Mouse (Mus musculus): ENCODE results near the gene Adal. TPM values are rescaled to one million over a fixed set of nuclear protein-coding genes. Genes with fewer than 3 reads are reported as not detected.
A peak's percentile ranks its signal among the peaks of the same experiment; 100 is the strongest.

The Adal gene
- total RNA-seq, 2 experiments from 2014 or later, result 13.7 to 20.1 TPM

DNA sequence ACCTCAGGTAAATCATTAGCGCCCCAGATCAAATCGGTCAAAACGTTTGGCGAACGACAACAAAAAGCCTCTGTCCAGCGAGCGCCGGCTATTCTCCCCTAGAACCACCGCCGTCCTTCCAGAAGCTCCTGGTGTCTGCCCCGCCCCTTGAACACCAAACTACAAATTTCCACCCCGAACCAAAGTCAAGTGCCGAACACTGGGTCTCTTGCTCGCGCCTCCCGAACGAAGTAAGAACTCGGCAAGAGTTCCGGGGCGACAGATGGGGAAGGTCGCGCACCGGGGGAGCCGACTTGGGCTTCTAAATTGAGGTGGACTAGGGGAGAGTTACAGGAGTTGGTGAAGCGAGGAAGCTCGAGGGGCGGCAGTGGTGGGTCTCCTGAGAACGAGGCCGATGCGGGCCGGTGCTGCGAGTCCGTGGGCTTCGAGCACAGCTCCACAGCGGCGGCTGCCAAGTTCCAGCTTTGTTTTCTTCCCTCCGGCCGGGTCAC lies 30.3 kb downstream of the Adal start, which contains the start of gene Tubgcp4:
Gene Tubgcp4 (plus strand): TSS at position 174 of the 491 bp plus-strand sequence.
- no peak for DNase-seq (ENCODE audit: low spot score in 2 of 2)
- intact Hi-C loops (cut with DNase I), result no loop called here

DNA sequence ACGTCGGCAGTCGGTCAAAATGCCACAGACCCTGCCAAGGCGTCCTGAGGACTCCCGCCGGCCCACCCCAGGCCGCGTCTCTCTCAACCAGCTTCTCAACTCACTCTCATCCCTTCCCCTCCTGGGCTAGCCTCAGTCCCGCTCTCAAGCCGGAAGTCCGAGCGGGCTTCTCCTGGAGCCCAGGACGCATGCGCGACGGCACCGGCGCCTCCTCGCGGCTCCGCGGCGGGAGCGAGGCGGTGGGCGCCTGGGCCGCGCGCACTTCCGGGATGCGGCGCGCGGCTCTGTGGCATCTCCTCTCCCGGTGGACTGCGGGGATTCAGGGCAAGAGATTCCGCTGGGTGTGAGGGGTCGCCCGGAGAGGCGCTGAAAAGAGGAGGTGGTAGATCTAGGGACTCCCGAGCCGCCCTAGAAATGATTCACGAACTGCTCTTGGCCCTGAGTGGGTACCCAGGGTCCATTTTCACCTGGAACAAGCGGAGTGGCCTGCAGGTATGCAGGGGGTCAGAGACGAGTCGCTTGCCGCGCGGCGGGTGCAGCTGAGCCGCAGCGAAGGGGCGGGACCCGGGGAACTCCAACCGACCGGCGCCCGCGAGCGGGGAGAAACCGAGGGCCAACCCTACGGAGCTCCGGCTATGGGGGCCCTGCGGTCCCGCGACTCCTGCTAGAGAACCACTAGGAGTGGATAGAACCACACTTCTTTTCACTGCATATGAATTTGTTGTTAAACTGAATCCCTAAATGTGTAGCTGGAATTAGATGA lies 30.9 kb downstream of the Adal start, which contains the start of gene Zscan29:
Gene Zscan29 (minus strand): TSS at position 146 of the 763 bp plus-strand sequence.
- intact Hi-C loops (cut with DNase I), result no loop called here
- peak; percentile 77 to 86 for DNase-seq (ENCODE audit: low spot score in 2 of 2)

DNA sequence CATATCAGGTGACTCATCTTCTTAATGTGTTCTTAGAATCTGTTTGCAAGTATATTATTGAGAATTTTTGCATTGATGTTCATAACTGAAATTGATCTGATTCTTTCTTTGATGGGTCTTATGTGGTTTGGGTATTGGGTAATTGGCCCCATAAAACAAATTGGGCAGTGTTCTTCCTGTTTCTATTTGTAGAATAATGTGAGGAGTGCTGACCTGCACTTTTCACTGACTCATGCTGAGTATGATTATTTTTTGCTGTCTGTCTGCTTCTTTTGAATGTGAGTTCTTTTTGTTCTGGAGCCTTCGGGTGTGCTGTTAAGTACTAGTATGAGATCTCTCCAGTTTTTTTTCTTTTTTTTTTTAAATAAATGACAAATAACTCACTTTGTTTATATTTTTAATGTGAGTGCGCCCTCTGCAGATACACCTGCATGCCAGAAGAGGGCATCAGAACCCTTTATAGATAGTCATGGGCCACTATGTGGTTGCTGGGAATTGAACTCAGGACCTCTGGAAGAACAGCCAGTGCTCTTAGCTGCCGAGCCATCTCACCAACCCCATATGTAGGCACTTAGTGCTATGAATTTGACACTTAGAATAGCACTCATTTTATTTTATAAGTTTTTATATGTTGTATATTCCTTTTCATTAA lies 38.7 kb downstream of the Adal start:
- no peak for DNase-seq (ENCODE audit: low spot score in 2 of 2)
- intact Hi-C loops (cut with DNase I), result no loop called here

DNA sequence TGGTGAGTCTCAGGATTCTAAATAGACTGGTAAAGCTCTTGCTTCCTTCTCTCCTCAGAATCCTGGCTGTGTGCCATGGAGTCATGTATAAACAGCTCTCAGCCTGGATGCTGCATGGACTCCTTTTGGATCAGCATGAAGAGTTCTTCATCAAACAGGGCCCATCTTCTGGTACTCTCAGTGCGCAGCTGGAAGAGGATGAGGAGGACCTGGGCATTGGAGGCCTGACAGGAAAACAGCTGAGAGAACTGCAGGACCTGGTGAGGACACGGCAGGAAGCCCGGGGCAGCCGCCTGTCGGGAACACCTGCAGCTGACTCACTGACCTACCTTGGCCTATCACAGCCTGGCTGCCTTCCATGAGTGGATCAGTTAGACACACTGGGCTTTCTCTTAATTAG lies 43.2 kb downstream of the Adal start:
- intact Hi-C loops (cut with DNase I), result no loop called here
- peak in 1 of 2 experiments; percentile 30 for DNase-seq (ENCODE audit: low spot score in 2 of 2)

DNA sequence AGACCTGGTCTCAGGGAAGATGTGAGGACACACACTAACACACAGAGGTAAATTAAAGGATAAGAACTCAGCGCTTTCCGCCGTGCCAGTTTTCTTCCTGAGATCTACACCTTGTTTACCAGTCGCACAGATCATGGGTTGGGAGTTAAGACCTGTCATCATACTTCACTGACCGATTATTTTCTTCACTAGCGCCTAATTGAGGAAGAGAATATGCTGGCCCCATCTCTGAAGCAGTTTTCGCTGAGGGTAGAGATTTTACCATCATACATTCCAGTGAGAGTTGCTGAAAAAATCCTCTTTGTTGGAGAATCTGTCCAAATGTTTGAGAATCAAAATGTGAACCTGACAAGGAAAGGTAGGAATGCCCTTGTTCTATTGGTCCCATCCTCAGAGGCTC lies 43.9 kb downstream of the Adal start:
- DNase-seq (ENCODE audit: low spot score in 2 of 2), result no peak
- intact Hi-C loops (cut with DNase I), result no loop called here

DNA sequence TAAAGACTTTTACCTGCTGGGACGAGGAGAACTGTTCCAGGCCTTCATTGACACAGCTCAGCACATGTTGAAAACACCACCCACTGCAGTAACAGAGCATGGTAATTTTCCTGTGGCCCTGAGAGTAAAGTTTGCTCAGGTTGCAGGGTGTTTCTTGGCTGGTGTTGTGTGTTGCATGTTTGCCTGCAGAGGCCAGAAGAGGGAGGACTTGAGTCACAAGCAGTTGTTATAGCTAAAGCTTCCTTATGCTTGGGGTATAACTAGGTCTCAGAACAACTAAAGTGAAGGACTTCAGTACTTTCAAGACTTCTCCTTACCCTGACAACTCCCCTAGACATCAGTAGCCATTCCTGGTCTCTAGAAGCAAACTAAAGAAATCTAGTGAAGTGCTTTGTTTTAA lies 48.3 kb downstream of the Adal start:
- no peak for DNase-seq (ENCODE audit: low spot score in 2 of 2)
- intact Hi-C loops (cut with DNase I), result no loop called here

DNA sequence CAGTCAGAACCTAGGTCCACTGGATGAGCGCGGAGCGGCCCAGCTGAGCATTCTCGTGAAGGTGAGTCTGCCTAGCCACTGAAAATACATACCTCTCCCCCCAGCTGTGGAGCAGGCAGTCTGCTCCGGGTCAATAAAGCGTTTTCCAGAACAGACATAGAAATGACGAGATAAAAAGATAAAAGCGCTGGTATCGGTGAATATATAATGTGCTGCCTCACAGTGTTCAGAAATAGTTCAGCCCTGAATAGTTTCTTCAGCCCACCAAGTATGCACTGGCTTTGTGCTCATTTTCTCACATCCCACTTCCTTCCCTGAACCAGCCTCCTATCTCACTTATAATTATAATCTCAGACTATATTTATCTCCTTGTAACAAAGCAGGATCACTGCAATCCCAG lies 55.2 kb downstream of the Adal start:
- intact Hi-C loops (cut with DNase I), result no loop called here
- peak; percentile 46 to 72 for DNase-seq (ENCODE audit: low spot score in 2 of 2)

DNA sequence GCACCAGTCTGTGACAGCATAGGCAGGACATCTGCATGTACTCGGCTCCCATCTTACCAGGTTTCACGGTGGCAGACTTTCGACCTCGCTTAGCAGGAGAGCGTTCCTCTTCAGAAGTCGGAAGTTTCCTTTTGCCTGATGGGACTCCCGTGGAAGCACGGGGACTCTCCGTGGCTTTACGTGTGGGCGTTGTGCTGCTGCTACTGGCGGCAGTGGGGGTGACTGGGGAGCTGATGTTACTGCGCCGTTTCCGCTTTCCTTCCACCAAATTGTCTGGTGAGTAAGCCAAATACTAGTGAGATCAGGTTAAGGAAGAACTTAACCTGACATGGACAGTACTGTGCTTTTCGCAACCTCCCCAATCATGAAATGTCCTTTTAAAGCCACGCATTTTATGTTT lies 64.0 kb downstream of the Adal start:
- no peak for DNase-seq (ENCODE audit: low spot score in 2 of 2)
- intact Hi-C loops (cut with DNase I), result no loop called here

Other genes starting within 250 kb of the Adal start
- 10 to 100 TPM; 39.3 to 40.4 TPM for gene Ubr1, start 169.7 kb upstream of the Adal start, total RNA-seq (2021)
- gene Tmem62, start 163.4 kb upstream of the Adal start, total RNA-seq (2021), result 10 to 100 TPM; 23.9 to 24.4 TPM
- 10 to 100 TPM; 53.7 to 57.9 TPM for gene Ccndbp1, start 132.0 kb upstream of the Adal start, total RNA-seq (2021)
- under 1 TPM in 1 of 2 experiments, not detected in 1; 0.13 TPM for gene Epb42, start 103.4 kb upstream of the Adal start, total RNA-seq (2021)
- not detected for gene Tgm5, start 54.6 kb upstream of the Adal start, total RNA-seq (2021)
- under 1 TPM in 1 of 2 experiments, not detected in 1; 0.15 TPM for gene Tgm7, start 30.6 kb upstream of the Adal start, total RNA-seq (2021)
- gene Lcmt2, start 225 bp downstream of the Adal start, total RNA-seq (2021), result 1 to 10 TPM; 8.1 to 8.5 TPM
- gene Tubgcp4, start 30.2 kb downstream of the Adal start, total RNA-seq (2021), result 10 to 100 TPM; 38.0 to 38.1 TPM
- 1 to 10 TPM; 6.1 to 6.3 TPM for gene Zscan29, start 30.7 kb downstream of the Adal start, total RNA-seq (2021)
- 100 to 1,000 TPM; 136 to 152 TPM for gene Trp53bp1, start 131.0 kb downstream of the Adal start, total RNA-seq (2021)
- gene Map1a, start 149.2 kb downstream of the Adal start, total RNA-seq (2021), result 100 to 1,000 TPM; 489 to 493 TPM
- gene Ppip5k1, start 215.0 kb downstream of the Adal start, total RNA-seq (2021), result 10 to 100 TPM; 83.7 to 90.9 TPM
- gene Ckmt1, start 217.3 kb downstream of the Adal start, total RNA-seq (2021), result 100 to 1,000 TPM; 399 to 404 TPM
- gene Strc, start 246.7 kb downstream of the Adal start, total RNA-seq (2021), result under 1 TPM in 1 of 2 experiments, not detected in 1; 0.29 TPM